Mouse (Mus musculus) hindbrain, embryonic 12.5 days (tissue): ENCODE results near the gene Mall. TPM values are rescaled to one million over a fixed set of nuclear protein-coding genes. Genes with fewer than 3 reads are reported as not detected.
A peak's percentile ranks its signal among the peaks of the same experiment; 100 is the strongest.

Experiments used
- ATAC-seq: fragments of 200-750 bp; cut with Nextera tagmentation; 2 replicates; pipeline ENCODE4 v1.8.0; 2017; ENCODE audit warnings: moderate TSS enrichment; ENCODE audit not compliant: low FRiP score
- H3K27ac ChIP-seq: fragments of 300-500 bp; sonication (generic); 2 replicates; pipeline ENCODE4 v1.5.1; 2016; ENCODE audit warnings: mild to moderate bottlenecking
- H3K27me3 ChIP-seq: fragments of 300-500 bp; sonication (generic); 2 replicates; pipeline ENCODE4 v1.6.1; 2016; ENCODE audit warnings: mild to moderate bottlenecking
- H3K36me3 ChIP-seq: fragments of 300-500 bp; sonication (generic); 2 replicates; pipeline ENCODE4 v1.6.1; 2016; ENCODE audit warnings: mild to moderate bottlenecking
- H3K4me1 ChIP-seq: fragments of 300-500 bp; sonication (generic); 2 replicates; pipeline ENCODE4 v1.6.1; 2016
- H3K4me2 ChIP-seq: fragments of 300-500 bp; sonication (generic); replicated peaks from 2 replicates; pipeline ENCODE4 v1.6.1; 2016; ENCODE audit warnings: mild to moderate bottlenecking
- H3K4me3 ChIP-seq: fragments of 300-500 bp; sonication (generic); 2 replicates; pipeline ENCODE4 v1.5.1; 2016; ENCODE audit warnings: mild to moderate bottlenecking
- H3K9ac ChIP-seq: fragments of 300-500 bp; sonication (generic); 2 replicates; pipeline ENCODE4 v1.6.1; 2016; ENCODE audit warnings: mild to moderate bottlenecking, moderate library complexity
- H3K9me3 ChIP-seq: fragments of 300-500 bp; sonication (generic); replicated peaks from 2 replicates; pipeline ENCODE4 v1.6.1; 2016; ENCODE audit warnings: mild to moderate bottlenecking
- WGBS: fragments of 180-500 bp; shearing (Covaris S2); methylation state at CpG from one replicate; pipeline ENCODE4 v1.1.7; 2016; 5-methylcytosine and 5-hydroxymethylcytosine counted together
- polyA plus RNA-seq: library from polyadenylated mRNA; unstranded; fragments of >200 nt; fragmentation: Nextera tagmentation; extraction: Ambion mirVana; gene quantifications from 2 replicates; pipeline ENCODE4 v1.2.1, GENCODE M21; 2016

Mall gene
- polyA plus RNA-seq, 1 experiment from 2014 or later, result 1.1 TPM

- Histone ChIP-seq H3K27ac (no peak overlapping the region), H3K9me3 (no peaks in the 10 kb centered on the region), H3K36me3 (no peaks in the 10 kb centered on the region), H3K4me1 (no peaks in the 10 kb centered on the region), H3K4me2 (no peak overlapping the region), H3K9ac (no peak overlapping the region), H3K27me3 (peaks cover 8% of the 10 kb centered on the region), H3K4me3 (no peak overlapping the region)
- 25% methylated on average over 2 of the region's 2 CpGs for WGBS
- no peak for ATAC-seq
Observed at GRCm38 (mm10) chr2:127662708-127663107, 67.0 kb downstream of the Mall start.

- 1% methylated on average over 42 of the region's 43 CpGs for WGBS
- no peak for ATAC-seq
- peak within 1 kb of the TSS; percentile 50; the same call in 1 of the 2 replicates for H3K9ac ChIP-seq
- no peaks in the 10 kb centered on the region for H3K9me3 ChIP-seq
- H3K4me3 ChIP-seq, result peak within 1 kb of the TSS; percentile 45
- H3K27me3 ChIP-seq, result peaks cover 62% of the 10 kb centered on the region
- H3K27ac ChIP-seq, result no peak within 1 kb of the TSS
- H3K36me3 ChIP-seq, result no peaks in the 10 kb centered on the region
- H3K4me2 ChIP-seq, result peak within 1 kb of the TSS; percentile 85
- H3K4me1 ChIP-seq, result peaks cover 10% of the 10 kb centered on the region
Observed at GRCm38 (mm10) chr2:127656086-127656720, 73.5 kb downstream of the Mall start, which contains the start of gene Mal. Mal (minus strand) TSS chr2:127656695.

- no peak for ATAC-seq
- Histone ChIP-seq H3K27me3 (peaks cover 61% of the 10 kb centered on the region), H3K4me3 (no peak overlapping the region; the same call in 1 of the 2 replicates), H3K9me3 (no peaks in the 10 kb centered on the region), H3K4me2 (peak overlapping the region; percentile 85), H3K27ac (no peak overlapping the region), H3K36me3 (no peaks in the 10 kb centered on the region), H3K4me1 (peaks cover 10% of the 10 kb centered on the region), H3K9ac (no peak overlapping the region)
- WGBS, result 4% methylated on average over 9 of the region's 9 CpGs
Observed at GRCm38 (mm10) chr2:127655419-127655818, 74.3 kb downstream of the Mall start.

GRCm38 (mm10) chr2:127654786-127655185, 74.9 kb downstream of the Mall start:
- 51% methylated on average over 3 of the region's 3 CpGs for WGBS
- Histone ChIP-seq H3K27me3 (peaks cover 57% of the 10 kb centered on the region), H3K4me1 (peaks cover 10% of the 10 kb centered on the region), H3K4me3 (no peak overlapping the region), H3K36me3 (no peaks in the 10 kb centered on the region), H3K9me3 (no peaks in the 10 kb centered on the region), H3K4me2 (no peak overlapping the region), H3K9ac (no peak overlapping the region), H3K27ac (no peak overlapping the region)
- ATAC-seq, result no peak

Other genes starting within 250 kb of the Mall start
- gene Kcnip3, start 207.8 kb downstream of the Mall start, polyA plus RNA-seq, result 1.4 and 3.5 TPM in 2 replicates
- gene Prom2, start 188.5 kb downstream of the Mall start, polyA plus RNA-seq, result 0.42 and 0.77 TPM in 2 replicates
- 8.0 and 8.4 TPM in 2 replicates for gene Zfp661, start 142.8 kb downstream of the Mall start, polyA plus RNA-seq
- 141 and 149 TPM in 2 replicates for gene Mrps5, start 142.7 kb downstream of the Mall start, polyA plus RNA-seq
- 0.72 and 0.99 TPM in 2 replicates for gene Mal, start 73.2 kb downstream of the Mall start, polyA plus RNA-seq
- 29.2 and 29.3 TPM in 2 replicates for gene Nphp1, start 59.0 kb upstream of the Mall start, polyA plus RNA-seq
- gene Mtln, start 62.6 kb upstream of the Mall start, polyA plus RNA-seq, result 24.1 and 28.3 TPM in 2 replicates
- 50.6 and 52.7 TPM in 2 replicates for gene Bub1, start 101.9 kb upstream of the Mall start, polyA plus RNA-seq
- gene Acoxl, start 108.9 kb upstream of the Mall start, polyA plus RNA-seq, result 0.09 and 0.15 TPM in 2 replicates